Mouse (Mus musculus) gastrocnemius, adult 18-20 months (tissue): ENCODE measurements around the gene Pola2. TPM values are rescaled to one million over a fixed set of nuclear protein-coding genes. Genes with fewer than 3 reads are reported as not detected.
A peak's percentile ranks its signal among the peaks of the same experiment; 100 is the strongest.

Source experiments
- DNase-seq: peaks from one replicate; pipeline ENCODE4 v3.0.0; 2021; ENCODE audit warnings: low spot score
- total RNA-seq, 2 experiments: library from RNA; stranded (reverse); gene quantifications; 2 replicates each; pipeline ENCODE4 v1.2.3; 2021

Gene Pola2
- total RNA-seq, 2 experiments from 2014 or later = 6.2 to 8.7 TPM

GRCm38 (mm10) chr19:5910221-5910620 lies 53.8 kb downstream of the Pola2 start:
- DNase-seq = no peak

- no peak for DNase-seq
Observed at GRCm38 (mm10) chr19:5907275-5907674, 56.7 kb downstream of the Pola2 start.

- DNase-seq = peak; percentile 94
Observed at GRCm38 (mm10) chr19:5894002-5894678, 69.9 kb downstream of the Pola2 start, which contains the start of gene Tigd3. Gene Tigd3, minus strand, starts transcription at chr19:5894149.

- no peak for DNase-seq
Observed at GRCm38 (mm10) chr19:5893282-5894001, 70.6 kb downstream of the Pola2 start.

- DNase-seq = no peak
Observed at GRCm38 (mm10) chr19:5892735-5893134, 71.3 kb downstream of the Pola2 start.

- DNase-seq = no peak
Observed at GRCm38 (mm10) chr19:5892262-5892661, 71.7 kb downstream of the Pola2 start.

- DNase-seq = no peak
Observed at GRCm38 (mm10) chr19:5891521-5892258, 72.3 kb downstream of the Pola2 start.

Other genes starting within 250 kb of the Pola2 start
- 100 to 1,000 TPM; 210 to 241 TPM for gene Ehbp1l1, start 237.9 kb downstream of the Pola2 start, total RNA-seq
- gene Fam89b, start 234.5 kb downstream of the Pola2 start, total RNA-seq = 10 to 100 TPM; 20.1 to 21.3 TPM
- 10 to 100 TPM; 41.4 to 45.4 TPM for gene Ltbp3, start 223.3 kb downstream of the Pola2 start, total RNA-seq
- gene Scyl1, start 192.8 kb downstream of the Pola2 start, total RNA-seq = 10 to 100 TPM; 70.6 to 74.4 TPM
- gene Frmd8, start 88.9 kb downstream of the Pola2 start, total RNA-seq = 1 to 10 TPM; 2.9 to 3.2 TPM
- gene Slc25a45, start 86.4 kb downstream of the Pola2 start, total RNA-seq = under 1 TPM; 0.59 to 0.90 TPM
- under 1 TPM; 0.21 TPM for gene Tigd3, start 70.1 kb downstream of the Pola2 start, total RNA-seq
- 10 to 100 TPM; 76.3 to 85.1 TPM for gene Dpf2, start 51.2 kb downstream of the Pola2 start, total RNA-seq
- 10 to 100 TPM in 1 of 2 experiments, 1 to 10 TPM in 1; 8.9 to 11.2 TPM for gene Cdc42ep2, start 39.4 kb downstream of the Pola2 start, total RNA-seq
- gene Slc22a20, start 21.9 kb upstream of the Pola2 start, total RNA-seq = not detected
- 10 to 100 TPM; 89.8 to 91.1 TPM for gene Capn1, start 51.7 kb upstream of the Pola2 start, total RNA-seq
- 10 to 100 TPM; 18.4 to 20.5 TPM for gene Syvn1, start 82.4 kb upstream of the Pola2 start, total RNA-seq
- gene Mrpl49, start 93.6 kb upstream of the Pola2 start, total RNA-seq = 10 to 100 TPM; 27.5 to 29.3 TPM
- 100 to 1,000 TPM; 425 to 500 TPM for gene Fau, start 93.6 kb upstream of the Pola2 start, total RNA-seq
- gene Znhit2, start 97.0 kb upstream of the Pola2 start, total RNA-seq = 10 to 100 TPM in 1 of 2 experiments, 1 to 10 TPM in 1; 9.5 to 10.2 TPM
- 1 to 10 TPM; 5.9 to 6.2 TPM for gene Tm7sf2, start 104.2 kb upstream of the Pola2 start, total RNA-seq
- 10 to 100 TPM; 17.5 to 23.8 TPM for gene Vps51, start 113.0 kb upstream of the Pola2 start, total RNA-seq
- not detected for gene Tmem262, start 115.8 kb upstream of the Pola2 start, total RNA-seq
- gene Gm28374, start 118.1 kb upstream of the Pola2 start, total RNA-seq = not detected
- 10 to 100 TPM; 13.5 to 14.8 TPM for gene Zfpl1, start 120.8 kb upstream of the Pola2 start, total RNA-seq
- not detected for gene Cdca5, start 120.8 kb upstream of the Pola2 start, total RNA-seq
- not detected for gene AC131692.1, start 130.2 kb upstream of the Pola2 start, total RNA-seq
- not detected for gene Naaladl1, start 141.6 kb upstream of the Pola2 start, total RNA-seq
- 1 to 10 TPM; 8.6 to 9.7 TPM for gene Sac3d1, start 154.4 kb upstream of the Pola2 start, total RNA-seq
- 10 to 100 TPM in 1 of 2 experiments, 1 to 10 TPM in 1; 9.7 to 10.9 TPM for gene Snx15, start 164.1 kb upstream of the Pola2 start, total RNA-seq
- gene Batf2, start 176.8 kb upstream of the Pola2 start, total RNA-seq = under 1 TPM; 0.37 to 0.43 TPM
- gene Arl2, start 177.3 kb upstream of the Pola2 start, total RNA-seq = 10 to 100 TPM; 73.7 to 73.9 TPM
- gene Majin, start 220.2 kb upstream of the Pola2 start, total RNA-seq = not detected